In the genomic region with DNA sequence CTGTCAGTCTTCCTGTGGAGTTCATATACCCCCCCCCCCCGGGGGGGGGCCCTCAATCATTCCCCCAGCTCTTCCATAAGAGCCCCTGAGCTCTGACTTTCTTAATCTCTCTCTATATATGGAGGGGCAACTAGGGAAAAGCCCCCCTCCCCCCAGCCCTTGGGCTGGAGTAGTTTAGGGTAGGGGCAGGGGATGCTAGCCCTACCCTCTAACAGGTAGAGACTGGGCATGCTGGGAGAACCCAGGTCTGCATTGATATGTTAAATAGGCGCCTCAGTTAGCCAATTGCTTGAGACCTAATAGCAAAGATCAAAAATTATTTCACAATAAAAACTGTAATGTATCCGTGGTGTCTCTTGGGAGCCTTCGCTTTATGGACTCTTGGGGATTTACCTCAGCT, we compare ENCODE assay signal across 11 mouse cellular contexts. TPM values are rescaled to one million over a fixed set of nuclear protein-coding genes. Genes with fewer than 3 reads are reported as not detected.
A peak's percentile ranks its signal among the peaks of the same experiment; 100 is the strongest.
DNase-seq lines count a peak whose midpoint lies in the region; ATAC-seq lines count a peak whose summit lies in the region.
"Had no signal": no experiment of that assay in that cellular context is flagged by ENCODE, and none has a peak within 500 bp of the region (broad histone marks: within the 10 kb centered on the region; RNA-seq: fewer than 3 reads in every experiment).

No protein-coding gene starts in this region.

- peaks cover 2% of the 10 kb centered on the region; the same call in 1 of the 2 replicates for H3K4me1 ChIP-seq in liver, embryonic 11.5 days (replicated peaks; ENCODE audit: control insufficient read depth, insufficient read depth, low read length)
- H3K4me1 ChIP-seq in forebrain, embryonic 13.5 days, result peaks cover 22% of the 10 kb centered on the region
- H3K4me1 ChIP-seq in limb, embryonic 13.5 days, result peaks cover 14% of the 10 kb centered on the region
- 0 out of 2 replicates have a peak, but pooled peaks cover 9% of the 10 kb centered on the region for H3K4me1 ChIP-seq in stomach, embryonic 14.5 days (ENCODE audit: control insufficient read depth, insufficient read depth, low read length)

- WGBS in liver, embryonic 11.5 days, result 49% methylated on average over 4 of the region's 4 CpGs
- 45% methylated on average over 4 of the region's 4 CpGs for WGBS in forebrain, embryonic 13.5 days
- 40% methylated on average over 4 of the region's 4 CpGs for WGBS in limb, embryonic 13.5 days
- 46% methylated on average over 4 of the region's 4 CpGs for WGBS in stomach, embryonic 14.5 days

- H3K9me3 ChIP-seq in liver, embryonic 11.5 days (ENCODE audit: control insufficient read depth, low read length), result no peaks in the 10 kb centered on the region
- no peaks in the 10 kb centered on the region for H3K9me3 ChIP-seq in forebrain, embryonic 13.5 days (replicated peaks)
- no peaks in the 10 kb centered on the region for H3K9me3 ChIP-seq in limb, embryonic 13.5 days
- no peaks in the 10 kb centered on the region for H3K9me3 ChIP-seq in stomach, embryonic 14.5 days (ENCODE audit: control insufficient read depth, low read depth, low read length)

- no peak for ATAC-seq in liver, embryonic 11.5 days (replicated peaks; ENCODE audit: low FRiP score)
- ATAC-seq in forebrain, embryonic 13.5 days, result peak; percentile 31
- ATAC-seq in limb, embryonic 13.5 days (ENCODE audit: low FRiP score, low read depth), result no peak
- peak; percentile 8; the same call in 1 of the 2 replicates for ATAC-seq in stomach, embryonic 14.5 days (ENCODE audit: insufficient number of reproducible peaks, insufficient read depth, low FRiP score, low read depth)

- no peaks in the 10 kb centered on the region for H3K27me3 ChIP-seq in liver, embryonic 11.5 days (replicated peaks; ENCODE audit: control insufficient read depth, insufficient read depth, low read length)
- H3K27me3 ChIP-seq in forebrain, embryonic 13.5 days, result no peaks in the 10 kb centered on the region
- H3K27me3 ChIP-seq in limb, embryonic 13.5 days, result no peaks in the 10 kb centered on the region
- no peaks in the 10 kb centered on the region for H3K27me3 ChIP-seq in stomach, embryonic 14.5 days (ENCODE audit: control insufficient read depth, insufficient read depth, low read length)

- peak overlapping the region; percentile 84 for H3K4me3 ChIP-seq in liver, embryonic 11.5 days (ENCODE audit: low read depth, low read length)
- peak overlapping the region; percentile 76 for H3K4me3 ChIP-seq in forebrain, embryonic 13.5 days
- H3K4me3 ChIP-seq in limb, embryonic 13.5 days, result peak overlapping the region; percentile 78
- no peak overlapping the region; the same call in 1 of the 2 replicates for H3K4me3 ChIP-seq in stomach, embryonic 14.5 days (ENCODE audit: low read depth, low read length)

- H3K27ac ChIP-seq in liver, embryonic 11.5 days (ENCODE audit: low read depth, low read length), result no peak overlapping the region
- H3K27ac ChIP-seq in forebrain, embryonic 13.5 days, result no peak overlapping the region
- H3K27ac ChIP-seq in limb, embryonic 13.5 days, result no peak overlapping the region
- H3K27ac ChIP-seq in stomach, embryonic 14.5 days (ENCODE audit: low read length), result no peak overlapping the region

- no peak for DNase-seq in liver, embryonic 11.5 days (ENCODE audit: low spot score)
- no peak for DNase-seq in liver
- DNase-seq in cerebellum, adult 11 months, result no peak
- no peak for DNase-seq in cerebellum, postnatal 36 days
- no peak for DNase-seq in embryo, embryonic 10 days (ENCODE audit: low spot score)
- DNase-seq: thymus, adult 2 months had no signal

- H3K36me3 ChIP-seq in liver, embryonic 11.5 days (ENCODE audit: control insufficient read depth, insufficient read depth, low read length), result no peaks in the 10 kb centered on the region
- H3K36me3 ChIP-seq in forebrain, embryonic 13.5 days (ENCODE audit: poor library complexity, severe bottlenecking), result peaks cover 6% of the 10 kb centered on the region; the same call in 1 of the 2 replicates
- peaks cover 4% of the 10 kb centered on the region; the same call in 1 of the 2 replicates for H3K36me3 ChIP-seq in limb, embryonic 13.5 days
- peaks cover 4% of the 10 kb centered on the region; the same call in 1 of the 2 replicates for H3K36me3 ChIP-seq in stomach, embryonic 14.5 days (ENCODE audit: control insufficient read depth, insufficient read depth, low read length)

- H3K4me2 ChIP-seq in liver, embryonic 11.5 days, result peak overlapping the region; percentile 82
- peak overlapping the region; percentile 78 for H3K4me2 ChIP-seq in forebrain, embryonic 13.5 days
- peak overlapping the region; percentile 75 for H3K4me2 ChIP-seq in limb, embryonic 13.5 days (replicated peaks)
- H3K4me2 ChIP-seq in stomach, embryonic 14.5 days (replicated peaks; ENCODE audit: low read depth, low read length), result peak overlapping the region; percentile 74

- H3K9ac ChIP-seq in liver, embryonic 11.5 days (ENCODE audit: low read depth, low read length), result no peak overlapping the region
- peak overlapping the region; percentile 81 for H3K9ac ChIP-seq in forebrain, embryonic 13.5 days
- H3K9ac ChIP-seq in limb, embryonic 13.5 days, result no peak overlapping the region
- no peak overlapping the region for H3K9ac ChIP-seq in stomach, embryonic 14.5 days (replicated peaks; ENCODE audit: low read depth, low read length)

RNA-seq across cellular contexts. Expression of a gene that starts 0.8 kb away (rescaled TPM):
- 24.8 and 27.1 TPM in 2 replicates for polyA plus RNA-seq in liver, embryonic 11.5 days (2014; fragmentation: Nextera tagmentation; extraction: Ambion mirVana)
- 55.1 and 56.4 TPM in 2 replicates for polyA plus RNA-seq in forebrain, embryonic 13.5 days (2015; fragmentation: Nextera tagmentation; extraction: Ambion mirVana)
- polyA plus RNA-seq in limb, embryonic 13.5 days (2015; fragmentation: Nextera tagmentation; extraction: Ambion mirVana), result 45.3 and 52.1 TPM in 2 replicates
- polyA plus RNA-seq in stomach, embryonic 14.5 days (2014; fragmentation: Nextera tagmentation; extraction: Ambion mirVana), result 52.6 and 52.8 TPM in 2 replicates

RNA-seq across cellular contexts. Expression of a gene that starts 24.4 kb away (rescaled TPM):
- 0.11 TPM in 1 of 2 replicates, not detected in the other for polyA plus RNA-seq in liver, embryonic 11.5 days (2014; fragmentation: Nextera tagmentation; extraction: Ambion mirVana)
- 1.2 and 1.8 TPM in 2 replicates for polyA plus RNA-seq in forebrain, embryonic 13.5 days (2015; fragmentation: Nextera tagmentation; extraction: Ambion mirVana)
- 0.17 TPM in 1 of 2 replicates, not detected in the other for polyA plus RNA-seq in limb, embryonic 13.5 days (2015; fragmentation: Nextera tagmentation; extraction: Ambion mirVana)
- 0.27 and 0.64 TPM in 2 replicates for polyA plus RNA-seq in stomach, embryonic 14.5 days (2014; fragmentation: Nextera tagmentation; extraction: Ambion mirVana)
- polyA plus RNA-seq: inflammation-experienced regulatory T-cells, adult 6 months; lung, postnatal 0 days had no signal

Comparison
In these comparisons a context has a peak if more than half of its experiments do, and no peak if none do; other contexts are left out.
1. ATAC-seq: peak in forebrain, embryonic 13.5 days (single experiment) and stomach, embryonic 14.5 days (single experiment); none in liver, embryonic 11.5 days (single experiment) and limb, embryonic 13.5 days (single experiment).
2. Peak in every context shown above with its lines, with median percentiles within 50 percentile points of each other: H3K4me2 ChIP-seq.